Mouse (Mus musculus): ENCODE results near the gene Kat7. TPM values are rescaled to one million over a fixed set of nuclear protein-coding genes. Genes with fewer than 3 reads are reported as not detected.

The Kat7 gene
- total RNA-seq, 2 experiments from 2014 or later, result 76.5 to 82.0 TPM

DNA sequence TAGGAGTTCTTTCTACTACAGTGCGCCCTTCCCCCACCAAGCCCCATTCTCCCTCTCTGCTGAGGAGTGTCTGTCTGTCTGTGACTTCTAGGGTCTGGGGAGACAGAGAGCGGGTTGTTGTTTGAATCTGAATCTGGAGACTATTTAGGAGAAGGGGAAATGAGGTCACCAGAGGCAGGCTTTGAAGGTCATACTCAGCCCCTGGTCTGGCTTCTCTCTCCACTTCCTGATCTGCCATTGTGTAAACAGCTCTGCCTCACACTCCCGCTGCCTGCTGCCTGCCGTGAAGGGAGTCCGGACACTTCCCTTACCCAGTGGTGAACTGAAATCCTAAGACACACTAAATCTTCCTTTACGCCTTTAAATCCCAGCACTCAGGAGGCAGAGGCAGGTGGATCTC is 71.6 kb downstream of the Kat7 start:
- DNase-seq (ENCODE audit: low spot score in 2 of 2), result no peak

GRCm38 (mm10) chr11:95232329-95232696 is 77.7 kb downstream of the Kat7 start:
- no peak for DNase-seq (ENCODE audit: low spot score in 2 of 2)

DNA sequence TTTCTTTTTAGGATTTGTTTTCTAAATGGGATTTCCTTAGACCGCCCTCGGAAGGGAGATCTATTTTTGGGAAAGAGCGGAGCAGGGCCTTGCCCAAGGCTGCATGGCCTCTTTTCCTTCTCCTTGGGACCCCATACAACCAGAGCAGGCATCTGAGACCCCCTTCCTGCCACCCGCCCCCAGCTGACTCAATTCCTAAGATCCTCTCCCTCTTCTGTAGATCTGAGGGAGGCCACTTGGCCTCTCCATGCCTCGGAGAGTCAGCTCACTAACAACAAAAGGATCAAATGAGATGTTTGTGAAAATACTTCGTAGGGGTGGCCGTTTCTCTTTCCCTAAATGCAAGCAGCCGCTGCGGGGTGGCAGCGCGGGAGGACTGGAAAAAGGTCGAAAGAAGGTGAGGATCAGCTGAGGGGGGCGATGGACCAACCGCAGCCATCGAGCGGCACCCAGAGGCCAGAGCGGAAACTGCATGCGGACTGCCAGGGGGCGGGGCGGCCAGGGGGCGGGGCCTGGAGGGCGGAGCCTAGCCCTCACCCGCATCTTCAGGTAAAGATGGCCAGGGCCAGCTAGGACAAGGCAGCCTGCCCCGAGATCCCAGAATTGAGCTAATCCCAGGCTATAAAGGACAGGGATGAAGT is 78.2 kb downstream of the Kat7 start:
- DNase-seq (ENCODE audit: low spot score in 2 of 2), result peak in 1 of 2 experiments; percentile 68

- no peak for DNase-seq (ENCODE audit: low spot score in 2 of 2)
Measured at GRCm38 (mm10) chr11:95227467-95227866, 82.6 kb downstream of the Kat7 start.

DNA sequence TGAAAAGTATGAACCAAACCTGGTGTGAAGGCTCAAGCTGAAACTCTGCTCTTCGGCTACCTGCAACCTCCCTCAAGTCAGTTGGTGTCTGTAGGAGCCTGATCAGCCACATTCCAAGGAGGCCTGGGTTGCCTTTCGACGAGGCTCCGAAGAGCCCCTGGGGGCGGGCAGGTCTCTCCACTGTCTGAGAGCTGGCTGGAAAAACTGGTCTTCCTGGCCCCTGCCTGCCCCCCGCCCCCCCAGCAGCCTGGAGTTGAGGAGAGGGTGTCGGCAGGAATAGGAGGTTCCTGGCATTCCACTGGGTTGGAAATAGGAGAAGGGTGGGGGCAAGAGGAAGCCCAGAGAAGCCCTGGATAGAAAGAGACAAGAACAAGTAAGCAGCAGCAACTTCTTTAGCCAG is 84.6 kb downstream of the Kat7 start:
- no peak for DNase-seq (ENCODE audit: low spot score in 2 of 2)

Other genes with a start within 250 kb of the Kat7 start
- 10 to 100 TPM; 11.2 to 14.0 TPM for gene Itga3, start 233.4 kb downstream of the Kat7 start, total RNA-seq (2021)
- gene Dlx3, start 190.1 kb downstream of the Kat7 start, total RNA-seq (2021), result not detected
- gene Dlx4, start 164.0 kb downstream of the Kat7 start, total RNA-seq (2021), result under 1 TPM; 0.13 to 0.17 TPM
- gene Tac4, start 48.7 kb downstream of the Kat7 start, total RNA-seq (2021), result not detected
- 1 to 10 TPM; 6.3 to 8.2 TPM for gene Fam117a, start 26.8 kb upstream of the Kat7 start, total RNA-seq (2021)
- 10 to 100 TPM; 58.5 to 68.8 TPM for gene Slc35b1, start 74.4 kb upstream of the Kat7 start, total RNA-seq (2021)
- 100 to 1,000 TPM; 174 to 181 TPM for gene Spop, start 103.8 kb upstream of the Kat7 start, total RNA-seq (2021)
- 10 to 100 TPM; 16.5 to 26.3 TPM for gene Nxph3, start 204.3 kb upstream of the Kat7 start, total RNA-seq (2021)